Mouse (Mus musculus): ENCODE data around the gene Sfmbt2.

Gene Sfmbt2

DNA sequence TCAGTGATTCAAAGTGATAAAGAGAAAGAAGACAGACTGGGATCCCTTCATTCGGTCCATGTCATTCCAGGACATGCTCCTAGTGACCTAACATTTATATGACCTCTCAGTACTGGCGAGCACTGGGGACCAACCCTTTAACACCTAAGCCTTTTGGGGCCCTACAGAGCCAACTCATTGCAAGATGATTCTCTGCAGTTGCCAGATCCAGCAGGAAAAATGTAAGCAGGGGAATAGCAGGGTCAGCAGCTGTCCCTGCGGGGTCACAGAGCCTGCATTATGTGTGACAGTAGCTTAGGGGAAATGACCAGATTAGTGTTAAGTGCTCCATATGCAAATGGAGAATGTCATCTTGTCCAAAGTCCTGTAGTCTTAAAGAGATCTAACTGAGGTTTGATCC, 195.2 kb downstream of the Sfmbt2 start:
- no peak for DNase-seq (ENCODE audit: low spot score)

DNA sequence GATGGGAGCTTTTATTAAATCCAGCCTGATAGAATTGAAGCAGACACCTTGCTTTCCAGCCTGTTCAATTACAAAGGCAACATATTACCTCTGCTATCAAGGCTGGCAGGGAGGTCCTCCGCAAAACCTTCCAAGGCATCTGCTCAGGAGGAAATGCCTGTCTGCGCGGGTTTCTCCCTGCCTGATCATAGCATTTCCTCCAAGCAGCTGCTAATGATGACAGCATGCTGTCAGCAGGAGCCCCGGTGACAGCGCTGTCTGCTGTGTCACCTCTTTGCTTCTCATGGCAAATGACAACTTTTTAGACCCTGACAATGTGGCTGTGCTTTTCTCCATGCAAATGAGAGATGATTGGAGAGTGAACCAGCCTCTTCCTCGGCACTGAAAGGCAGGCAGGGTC, 199.1 kb downstream of the Sfmbt2 start:
- DNase-seq (ENCODE audit: low spot score) = no peak

DNA sequence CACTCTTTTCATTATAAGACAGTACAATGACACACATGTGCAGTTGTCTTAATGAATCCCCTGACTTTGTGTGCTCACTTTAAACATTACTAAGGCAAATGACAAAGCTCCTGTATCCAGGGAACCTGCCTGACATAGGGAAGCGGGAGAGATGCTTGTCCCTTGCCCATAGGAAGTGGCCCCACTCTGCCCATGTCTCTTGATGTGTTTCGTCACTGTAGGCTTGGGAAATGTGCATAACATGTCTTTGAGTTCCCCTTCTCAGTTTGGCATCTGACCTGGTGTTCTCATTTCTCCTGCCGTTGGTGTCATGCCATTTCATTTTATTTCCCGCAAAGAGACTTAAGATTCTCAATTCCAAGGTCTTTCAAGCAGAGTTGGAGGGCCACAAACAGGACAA, 202.0 kb downstream of the Sfmbt2 start:
- DNase-seq (ENCODE audit: low spot score) = no peak

DNA sequence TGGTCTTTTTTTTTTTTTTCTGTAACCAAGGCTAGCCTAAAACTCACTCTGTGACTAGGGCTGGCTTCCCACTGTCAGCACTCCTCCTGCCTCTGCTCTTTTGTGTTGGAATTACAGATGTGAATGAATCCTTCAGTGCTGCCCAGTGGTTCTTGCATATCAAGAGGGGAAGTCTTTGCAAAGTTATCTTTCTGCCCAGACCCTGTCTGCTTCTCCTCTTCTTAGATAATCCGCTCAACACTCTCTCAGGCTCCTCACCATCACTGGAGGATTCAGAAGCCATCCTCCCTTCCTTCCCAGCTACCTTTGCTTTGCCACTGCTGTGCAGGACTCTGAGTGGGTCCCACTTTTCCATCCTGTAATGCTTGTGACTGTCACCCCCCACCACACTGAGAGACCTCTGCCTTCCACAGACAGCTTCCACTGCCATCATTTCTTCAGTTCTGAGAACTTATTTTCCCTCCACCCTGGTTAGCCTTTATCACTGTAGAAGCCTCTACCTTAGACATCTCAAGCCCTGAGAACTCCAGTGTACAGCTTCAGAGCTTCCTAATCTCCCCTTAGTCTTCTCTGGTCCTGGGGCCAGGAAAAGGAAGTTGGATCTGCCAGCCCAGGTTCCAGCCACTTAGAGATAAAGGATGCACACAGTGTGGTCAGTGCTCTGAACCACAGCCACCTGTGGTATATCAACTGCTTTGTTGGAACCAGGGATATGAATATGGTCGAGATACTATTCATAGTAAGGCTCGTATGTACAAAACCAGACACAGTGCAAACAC, 205.8 kb downstream of the Sfmbt2 start:
- no peak for DNase-seq (ENCODE audit: low spot score)

DNA sequence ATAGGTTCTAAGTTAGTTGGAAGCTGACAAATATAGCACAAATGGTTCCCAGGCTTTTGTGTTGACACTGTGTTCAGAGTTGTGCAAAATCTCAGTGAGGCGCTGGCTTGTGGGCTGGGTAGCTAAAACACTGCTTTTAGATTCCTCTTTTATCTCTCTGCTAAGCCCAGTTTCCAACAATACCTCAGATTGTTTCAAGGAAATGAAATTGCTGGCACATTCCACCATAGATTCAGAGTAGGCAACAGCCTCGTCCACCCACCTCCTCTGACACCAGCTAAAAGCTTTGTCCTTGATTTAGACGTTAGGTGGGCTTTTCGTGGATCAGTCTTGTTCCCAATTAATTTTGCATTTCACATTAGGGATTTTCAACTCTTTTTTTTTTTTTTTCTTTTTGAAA, 212.4 kb downstream of the Sfmbt2 start:
- no peak for DNase-seq (ENCODE audit: low spot score)

DNA sequence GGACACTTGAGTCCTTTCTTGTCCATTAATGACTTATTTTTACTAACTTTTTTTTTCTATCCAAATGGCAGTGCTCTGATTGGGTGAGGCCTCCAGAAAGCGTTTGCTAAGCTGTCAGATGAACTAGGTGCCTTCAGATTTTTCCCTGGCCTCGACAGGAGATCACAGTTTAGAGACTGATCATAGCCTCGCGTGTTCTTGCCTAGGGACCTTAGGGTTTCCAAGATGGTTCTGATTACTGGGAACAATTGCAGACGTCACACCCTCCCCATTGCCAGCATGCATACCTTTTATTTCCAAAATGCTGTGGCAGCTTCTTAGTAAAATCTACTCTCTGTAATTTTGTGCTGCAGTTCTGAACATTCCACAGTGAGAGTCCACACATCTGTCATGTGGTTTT, 212.8 kb downstream of the Sfmbt2 start:
- DNase-seq (ENCODE audit: low spot score) = no peak

DNA sequence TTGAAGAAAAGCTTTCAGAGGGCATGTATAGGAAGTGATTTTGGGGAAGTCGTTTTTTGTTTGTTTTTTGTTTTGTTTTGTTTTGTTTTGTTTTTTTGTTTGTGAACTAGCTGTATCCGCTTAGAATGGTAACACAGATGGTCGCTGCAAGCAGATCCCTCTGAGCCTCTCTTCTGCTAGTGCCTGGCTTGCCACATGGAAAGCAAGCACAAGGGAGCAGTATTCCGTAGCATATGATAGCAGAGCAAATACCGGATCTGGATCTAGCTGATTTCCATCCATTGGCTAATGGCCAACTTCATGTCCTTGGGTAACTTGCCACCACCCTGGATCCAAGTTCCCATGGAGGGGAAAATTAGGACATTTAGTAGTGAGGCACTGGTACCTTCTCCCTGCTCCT, 221.0 kb downstream of the Sfmbt2 start:
- no peak for DNase-seq (ENCODE audit: low spot score)

DNA sequence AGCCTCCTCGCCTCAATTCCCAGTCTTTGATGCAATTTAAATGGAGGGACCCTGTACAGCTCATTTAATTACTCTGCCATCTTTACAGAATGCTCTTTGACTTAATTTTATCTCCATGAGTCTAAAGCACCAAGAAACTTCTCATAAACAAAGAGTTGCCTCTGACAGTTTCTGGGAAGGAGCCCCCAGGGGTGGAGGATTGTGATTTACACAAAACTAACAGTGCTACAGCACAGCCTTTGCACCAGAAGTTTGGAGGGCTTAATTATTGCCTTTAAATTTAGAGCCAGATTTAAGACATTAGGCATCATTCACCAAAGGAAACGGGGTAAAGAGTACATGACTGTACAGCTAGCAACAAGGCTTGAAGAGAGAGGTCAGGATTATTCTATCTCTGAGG, 245.2 kb downstream of the Sfmbt2 start:
- no peak for DNase-seq (ENCODE audit: low spot score)
